Mouse (Mus musculus) Patski (cell line): Measurements from ENCODE around the gene Snd1. TPM values are rescaled to one million over a fixed set of nuclear protein-coding genes. Genes with fewer than 3 reads are reported as not detected.
A peak's percentile ranks its signal among the peaks of the same experiment; 100 is the strongest.

Experiments used
- ATAC-seq: fragments of 100-300 bp; one replicate; pipeline ENCODE4 v1.8.0; 2021
- CTCF ChIA-PET: fragments of 350-600 bp; sonication (Branson Sonifier 250); formaldehyde crosslinking; loops from one replicate; lab custom pipeline; 2022; ENCODE audit warnings: inconsistent platforms; lab: Charles Lee
- POLR2A ChIA-PET: fragments of 350-600 bp; sonication (Branson Sonifier 250); formaldehyde crosslinking; loops from one replicate; lab custom pipeline; 2022; ENCODE audit warnings: antibody characterized with exemption, inconsistent platforms; lab: Charles Lee
- DNase-seq: peaks from one replicate; pipeline ENCODE4 v3.0.0-alpha.2; 2011; ENCODE audit warnings: low read depth, low spot score
- H3K27me3 ChIP-seq: fragments of 371-371 bp; one replicate; pipeline ENCODE4 v1.5.1; 2021
- CTCF ChIP-seq: fragments of 100-300 bp; IDR thresholded peaks from one replicate; pipeline ENCODE4 v1.5.1; 2021
- in situ Hi-C: fragments of 300-500 bp; cut with MboI; formaldehyde crosslinking; loops from 3 replicates; pipeline ENCODE4 v1.11.1; 2018; ENCODE audit warnings: low pct_unique_long_range_greater_than_20kb, mixed read lengths
- polyA plus RNA-seq: library from polyadenylated mRNA; unstranded; gene quantifications from one replicate; pipeline ENCODE4 v1.2.3, GENCODE M21; 2021

Gene Snd1
- polyA plus RNA-seq, 1 experiment from 2014 or later = 107 TPM

DNA sequence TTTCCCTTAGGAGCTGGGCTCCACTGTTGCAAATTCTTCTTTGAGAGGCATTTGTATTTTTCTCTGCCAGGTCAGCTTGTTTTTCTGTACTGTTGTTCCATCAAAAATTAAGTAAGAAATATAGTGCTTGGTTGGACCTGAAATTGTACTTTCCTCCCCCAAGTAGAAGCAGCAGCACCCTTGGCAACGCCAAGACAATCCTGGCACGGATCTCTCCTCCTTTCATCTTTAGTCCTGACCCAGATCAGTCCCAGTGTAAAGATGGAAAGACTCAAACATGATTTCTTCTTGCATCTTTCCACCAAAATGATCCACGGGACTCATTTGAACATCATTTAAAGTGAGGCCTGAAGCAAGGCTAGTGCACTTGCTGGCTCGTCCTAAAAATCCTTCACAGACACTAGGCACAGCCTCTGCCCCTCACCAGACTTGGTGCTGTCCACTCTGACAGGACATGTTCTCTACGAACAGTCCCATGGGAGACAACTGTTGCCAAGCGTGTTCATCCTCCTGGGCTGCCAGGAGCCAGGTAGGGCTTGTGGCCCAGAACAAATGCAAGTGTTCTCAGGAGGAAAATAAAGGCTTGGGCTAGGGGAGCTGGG is 328.8 kb downstream of the Snd1 start:
- ATAC-seq (no peak), DNase-seq (no peak)
- ChIA-PET CTCF (interaction anchor here (1.4 kb wide), 1 partner anchor 13 kb away, joined by 3 read pairs; no protein-coding TSS in a partner anchor), POLR2A (no interaction called here)
- no peak for TF ChIP-seq CTCF
- H3K27me3 ChIP-seq = no peaks in the 10 kb centered on the region
- in situ Hi-C loops = no loop called here

DNA sequence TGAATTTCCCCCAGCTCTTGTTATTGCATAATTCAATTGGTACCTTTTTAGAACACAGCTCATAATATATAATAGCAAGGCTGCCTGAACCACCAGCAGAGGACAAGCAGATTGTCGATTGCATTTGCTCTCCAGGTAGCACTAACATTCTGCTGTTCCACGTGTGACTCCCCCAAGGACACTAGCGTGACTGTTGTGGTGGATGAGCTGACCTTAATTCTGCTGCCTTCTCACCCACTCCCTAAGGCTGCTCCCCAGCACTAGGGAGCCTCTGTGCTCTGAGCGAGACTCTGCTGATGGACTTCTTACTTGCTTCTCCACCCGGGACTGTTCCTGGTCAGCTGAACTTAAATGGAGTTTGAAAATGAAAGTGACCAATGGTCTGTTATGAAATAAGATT is 329.8 kb downstream of the Snd1 start:
- in situ Hi-C loops = no loop called here
- no peak for ATAC-seq
- CTCF ChIA-PET = interaction anchor here (1.0 to 1.5 kb wide), 4 partner anchors 10 to 18 kb away, joined by 3 to 4 read pairs (median 4); no protein-coding TSS in a partner anchor
- POLR2A ChIA-PET = no interaction called here
- no peak for TF ChIP-seq CTCF
- DNase-seq = no peak
- H3K27me3 ChIP-seq = no peaks in the 10 kb centered on the region

DNA sequence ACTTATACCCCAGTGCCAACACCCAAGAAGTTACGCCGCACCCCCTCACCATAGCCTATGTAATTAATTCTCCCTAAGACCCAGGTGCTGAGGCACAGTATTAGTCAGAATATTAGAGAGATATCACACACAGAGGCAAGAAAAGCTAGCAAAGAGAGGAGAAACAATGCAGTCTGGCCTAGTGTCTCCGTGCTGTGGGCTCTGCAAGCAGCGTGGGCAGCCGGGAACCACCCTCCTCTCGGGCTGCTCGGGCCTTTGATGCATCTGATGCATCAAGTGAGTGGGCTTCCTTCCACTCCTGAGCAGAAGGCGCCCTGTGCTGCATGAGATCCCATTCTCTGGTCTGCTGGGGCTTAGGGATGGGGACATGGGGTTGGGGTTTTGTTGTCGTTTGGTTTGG is 338.1 kb downstream of the Snd1 start:
- no peak for TF ChIP-seq CTCF
- ATAC-seq (no peak), DNase-seq (no peak)
- ChIA-PET CTCF (no interaction called here), POLR2A (no interaction called here)
- H3K27me3 ChIP-seq = no peaks in the 10 kb centered on the region
- in situ Hi-C loops = no loop called here

DNA sequence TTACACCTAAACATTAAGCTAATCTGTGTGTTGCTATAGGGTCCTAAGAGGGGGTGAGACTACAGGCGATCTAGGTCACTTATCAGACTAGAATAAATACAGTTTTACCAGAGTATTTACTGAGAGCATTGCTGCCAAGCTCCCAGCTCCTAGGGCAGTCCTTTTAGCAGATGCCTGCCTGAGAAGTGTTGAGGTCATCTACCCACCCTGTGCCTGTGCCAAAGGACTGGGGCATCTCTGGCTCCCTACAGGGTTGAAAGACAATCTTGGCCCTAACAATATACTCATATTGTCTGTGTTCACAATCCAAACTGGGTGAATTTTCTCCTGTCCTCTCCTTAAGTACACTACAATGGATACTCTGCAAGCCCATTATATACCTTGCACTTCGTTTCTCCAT is 340.0 kb downstream of the Snd1 start:
- CTCF ChIA-PET = interaction anchor here (0.8 kb wide), 1 partner anchor 10 kb away, joined by 3 read pairs; no protein-coding TSS in a partner anchor
- in situ Hi-C loops = no loop called here
- ATAC-seq (no peak), DNase-seq (no peak)
- no peaks in the 10 kb centered on the region for H3K27me3 ChIP-seq
- POLR2A ChIA-PET = interaction anchor here (0.6 kb wide), 1 partner anchor 83 kb away, joined by 3 read pairs; no protein-coding TSS in a partner anchor
- no peak for TF ChIP-seq CTCF

DNA sequence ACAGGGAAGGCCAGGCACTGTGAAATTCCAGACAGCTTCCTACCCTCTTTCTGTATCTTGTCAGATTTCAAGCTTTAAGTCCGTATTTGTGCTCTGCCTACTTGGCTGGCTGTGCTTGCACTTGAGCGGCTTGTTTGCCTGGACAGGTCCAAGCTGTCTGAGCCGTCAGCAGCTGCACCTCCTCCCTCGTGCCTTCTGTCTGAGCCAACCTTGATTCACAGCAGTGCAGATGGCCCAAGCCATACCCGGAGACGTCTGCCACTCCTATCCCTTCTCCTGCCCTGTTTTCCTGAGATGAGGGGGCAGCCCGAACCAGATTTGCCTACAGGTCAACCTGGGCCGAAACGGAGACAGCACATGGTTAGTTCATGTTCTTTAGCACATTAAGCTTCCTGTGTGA is 342.1 kb downstream of the Snd1 start:
- no peak for TF ChIP-seq CTCF
- ChIA-PET POLR2A (no interaction called here), CTCF (interaction anchor here (1.2 to 1.8 kb wide), 2 partner anchors 9 to 13 kb away, joined by 3 to 7 read pairs; no protein-coding TSS in a partner anchor)
- ATAC-seq = no peak
- H3K27me3 ChIP-seq = no peaks in the 10 kb centered on the region
- DNase-seq = no peak
- in situ Hi-C loops = no loop called here

DNA sequence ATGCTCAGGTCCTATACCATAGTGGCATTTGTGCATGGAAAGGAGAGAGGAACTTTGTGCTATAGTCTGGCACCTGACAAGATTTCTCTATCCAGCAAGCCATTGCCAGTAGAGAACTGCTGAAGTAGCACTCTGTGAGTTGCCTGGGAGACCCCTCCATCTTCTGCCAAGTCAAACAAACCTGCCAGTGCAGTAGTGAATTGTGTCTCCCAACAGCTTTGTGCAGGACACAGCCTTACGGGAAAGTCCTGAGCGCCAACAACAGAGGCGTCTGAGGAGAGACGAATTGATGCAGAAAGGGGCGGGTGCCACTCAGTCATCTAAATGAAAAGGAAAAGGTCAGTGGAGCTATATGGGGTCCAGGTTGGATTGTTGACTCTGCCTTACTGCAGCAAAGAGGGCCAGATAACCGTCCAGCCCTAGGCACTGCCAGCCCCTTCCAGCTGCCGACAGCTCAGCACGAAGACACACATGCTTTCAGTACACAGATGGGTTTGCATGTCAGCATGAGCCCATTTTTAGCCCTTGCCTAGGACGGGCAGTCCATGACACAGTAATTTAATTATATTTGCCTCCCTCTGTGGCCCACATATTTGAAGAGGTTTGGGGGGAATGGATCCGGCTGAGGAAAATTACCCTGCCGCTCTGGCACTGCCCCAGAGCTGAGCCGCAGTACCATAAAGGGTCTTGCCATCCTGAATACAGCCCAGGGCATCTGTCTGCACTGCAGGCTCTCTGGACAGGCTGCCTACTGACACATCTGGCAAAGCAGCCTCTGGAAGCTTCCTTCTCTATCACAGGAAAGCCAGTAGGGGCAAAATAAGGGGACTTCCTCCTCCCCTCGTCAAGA is 344.8 kb downstream of the Snd1 start:
- in situ Hi-C loops = no loop called here

GRCm38 (mm10) chr6:28822296-28822695 is 347.4 kb downstream of the Snd1 start:
- POLR2A ChIA-PET = no interaction called here
- CTCF ChIA-PET = interaction anchor here (1.1 kb wide), 1 partner anchor 26 kb away, joined by 4 read pairs; no protein-coding TSS in a partner anchor
- H3K27me3 ChIP-seq = no peaks in the 10 kb centered on the region
- DNase-seq (no peak), ATAC-seq (no peak)
- no peak for TF ChIP-seq CTCF
- in situ Hi-C loops = no loop called here

More for the DNA sequence above, 344.8 kb downstream of the Snd1 start:
- ATAC-seq (no peak), DNase-seq (no peak)
- CTCF ChIA-PET = no interaction called here
- POLR2A ChIA-PET = no interaction called here
- no peaks in the 10 kb centered on the region for H3K27me3 ChIP-seq
- no peak for TF ChIP-seq CTCF

DNA sequence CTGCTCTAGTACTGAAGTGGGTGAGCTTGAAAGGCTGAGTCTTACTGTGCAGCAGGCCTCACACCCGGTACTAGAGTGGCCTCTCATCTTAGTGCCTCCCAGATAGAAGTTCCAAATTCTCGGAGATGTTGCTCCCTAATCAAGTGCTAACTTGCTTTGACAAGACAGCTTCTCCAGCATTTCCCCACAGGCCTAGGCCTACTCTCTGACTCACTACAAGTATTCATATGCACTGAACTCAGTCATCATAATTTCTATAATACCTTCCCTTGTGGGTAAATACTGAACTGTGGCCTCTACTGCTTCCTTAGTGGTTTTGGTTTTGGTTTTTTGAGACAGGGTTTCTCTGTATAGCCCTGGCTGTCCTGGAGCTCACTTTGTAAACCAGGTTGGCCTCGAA is 348.4 kb downstream of the Snd1 start:
- no peaks in the 10 kb centered on the region for H3K27me3 ChIP-seq
- TF ChIP-seq CTCF = no peak
- in situ Hi-C loops = no loop called here
- ATAC-seq = no peak
- ChIA-PET CTCF (no interaction called here), POLR2A (no interaction called here)
- DNase-seq = no peak

DNA sequence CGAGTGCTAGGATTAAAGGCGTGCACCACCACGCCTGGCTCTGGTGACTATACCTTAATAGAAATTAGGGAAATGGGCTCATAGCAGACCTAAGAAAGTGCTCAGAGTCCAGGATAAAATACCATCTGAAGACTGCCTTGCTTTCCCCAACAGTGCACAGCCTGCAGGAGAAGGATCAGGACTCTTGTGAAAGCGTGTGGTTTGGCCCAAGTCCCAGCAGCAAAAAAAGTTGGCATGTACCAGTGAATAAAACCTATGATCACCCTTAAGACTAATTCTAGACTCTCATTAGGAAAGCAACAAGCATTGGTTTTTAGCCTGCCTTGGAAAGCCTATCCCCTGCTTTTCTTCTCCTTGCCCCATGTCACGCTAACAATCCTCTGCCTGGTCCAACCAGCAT is 348.9 kb downstream of the Snd1 start:
- DNase-seq (peak; percentile 66), ATAC-seq (peak; percentile 53)

GRCm38 (mm10) chr6:28825894-28826293 is 351.0 kb downstream of the Snd1 start:
- no peak for ATAC-seq
- DNase-seq = no peak
- in situ Hi-C loops = no loop called here
- no peaks in the 10 kb centered on the region for H3K27me3 ChIP-seq
- ChIA-PET CTCF (no interaction called here), POLR2A (no interaction called here)
- TF ChIP-seq CTCF = no peak

More for the DNA sequence above, 348.9 kb downstream of the Snd1 start:
- TF ChIP-seq CTCF = no peak
- in situ Hi-C loops = no loop called here
- H3K27me3 ChIP-seq = no peaks in the 10 kb centered on the region
- POLR2A ChIA-PET = no interaction called here
- CTCF ChIA-PET = no interaction called here
